ENCODE assay signal across 9 mouse cellular contexts in genomic region chr11:76180146-76180540, GRCm38 (mm10). TPM values are rescaled to one million over a fixed set of nuclear protein-coding genes. Genes with fewer than 3 reads are reported as not detected.
DNase-seq lines count a peak whose midpoint lies in the region; ATAC-seq and TF ChIP-seq lines count a peak whose summit lies in the region.
"Had no signal": no experiment of that assay in that cellular context is flagged by ENCODE, and none has a peak within 500 bp of the region (broad histone marks: within the 10 kb centered on the region; RNA-seq: fewer than 3 reads in every experiment).

No protein-coding gene starts in this region.

- peaks cover 42% of the 10 kb centered on the region for H3K79me2 ChIP-seq in C2C12 (ENCODE audit: control insufficient read depth, insufficient read depth)

- peaks cover 21% of the 10 kb centered on the region for H3K4me1 ChIP-seq in erythroblast, embryonic 14.5 days (ENCODE audit: control insufficient read depth)
- H3K4me1 ChIP-seq in forebrain, embryonic 15.5 days: peaks cover 15% of the 10 kb centered on the region
- peaks cover 15% of the 10 kb centered on the region for H3K4me1 ChIP-seq in liver, embryonic 15.5 days (replicated peaks)

- TF ChIP-seq CTCF in C2C12 (IDR thresholded peaks at IDR 0.05; ENCODE audit: control insufficient read depth, insufficient read depth, insufficient read length): no peak

- WGBS in forebrain, embryonic 15.5 days: 17% methylated on average over 7 of the region's 7 CpGs
- WGBS in liver, embryonic 15.5 days (ENCODE audit: insufficient replicate concordance): 11% methylated on average over 7 of the region's 7 CpGs

- peak overlapping the region; percentile 97 for H3K4me3 ChIP-seq in erythroblast, embryonic 14.5 days (replicated peaks)
- H3K4me3 ChIP-seq in C2C12 (ENCODE audit: insufficient read depth, poor library complexity, severe bottlenecking): peak overlapping the region; percentile 95
- peak overlapping the region; percentile 90 for H3K4me3 ChIP-seq in forebrain, embryonic 15.5 days
- peak overlapping the region; percentile 81 for H3K4me3 ChIP-seq in liver, embryonic 15.5 days (replicated peaks)

- H3K9ac ChIP-seq in forebrain, embryonic 15.5 days (replicated peaks): peak overlapping the region; percentile 89
- H3K9ac ChIP-seq in liver, embryonic 15.5 days: peak overlapping the region; percentile 85

- ATAC-seq in erythroblast, adult 5-6 weeks (replicated peaks; ENCODE audit: low FRiP score, poor library complexity, severe bottlenecking): no peak
- no peak for ATAC-seq in forebrain, embryonic 15.5 days (replicated peaks)
- ATAC-seq in liver, embryonic 15.5 days (ENCODE audit: insufficient read depth): no peak
- no peak for ATAC-seq in monocyte, adult 5-6 weeks (replicated peaks; ENCODE audit: insufficient number of reproducible peaks, low FRiP score, low TSS enrichment, poor library complexity, severe bottlenecking)

- H3K27ac ChIP-seq in forebrain, embryonic 15.5 days (replicated peaks): peak overlapping the region; percentile 79; the same call in 1 of the 2 replicates
- H3K27ac ChIP-seq in liver, embryonic 15.5 days (replicated peaks): peak overlapping the region; percentile 73; the same call in 1 of the 2 replicates

- no peaks in the 10 kb centered on the region for H3K27me3 ChIP-seq in erythroblast, embryonic 14.5 days (ENCODE audit: control insufficient read depth)
- H3K27me3 ChIP-seq in C2C12 (ENCODE audit: control insufficient read depth, insufficient read depth, insufficient read length): no peaks in the 10 kb centered on the region
- no peaks in the 10 kb centered on the region for H3K27me3 ChIP-seq in forebrain, embryonic 15.5 days
- no peaks in the 10 kb centered on the region for H3K27me3 ChIP-seq in liver, embryonic 15.5 days

- H3K4me2 ChIP-seq in forebrain, embryonic 15.5 days (replicated peaks): peak overlapping the region; percentile 79
- H3K4me2 ChIP-seq in liver, embryonic 15.5 days: peak overlapping the region; percentile 88

- H3K9me3 ChIP-seq in erythroblast, embryonic 14.5 days (ENCODE audit: control insufficient read depth, low read length): no peaks in the 10 kb centered on the region
- no peaks in the 10 kb centered on the region for H3K9me3 ChIP-seq in forebrain, embryonic 15.5 days
- H3K9me3 ChIP-seq in liver, embryonic 15.5 days (replicated peaks): no peaks in the 10 kb centered on the region

- H3ac ChIP-seq in C2C12 (ENCODE audit: control insufficient read depth, insufficient read length, low read depth): peak overlapping the region; percentile 81

- DNase-seq in cerebellum, adult 8-10 months: no peak
- DNase-seq in left cerebral cortex, adult 8-10 months (ENCODE audit: low spot score in 2 of 2): no peak

- peaks cover 16% of the 10 kb centered on the region for H3K36me3 ChIP-seq in erythroblast, embryonic 14.5 days (ENCODE audit: control insufficient read depth)
- H3K36me3 ChIP-seq in C2C12 (ENCODE audit: control insufficient read depth, insufficient read depth): no peaks in the 10 kb centered on the region
- peaks cover 5% of the 10 kb centered on the region; the same call in 1 of the 2 replicates for H3K36me3 ChIP-seq in forebrain, embryonic 15.5 days
- peaks cover 14% of the 10 kb centered on the region; the same call in 1 of the 2 replicates for H3K36me3 ChIP-seq in liver, embryonic 15.5 days (replicated peaks)

- peaks cover 8% of the 10 kb centered on the region for H3K79me3 ChIP-seq in C2C12 (ENCODE audit: low read depth)

TF ChIP-seq in C2C12, 6 proteins besides CTCF, POLR2A, EP300 and RAD21:
- TF ChIP-seq CEBPB (IDR thresholded peaks at IDR 0.05; ENCODE audit: low read depth): no peak
- TF ChIP-seq MYOG (IDR thresholded peaks at IDR 0.05; ENCODE audit: control insufficient read depth, extremely low read depth, insufficient read length): no peak
- TF ChIP-seq USF1 (IDR thresholded peaks at IDR 0.05; ENCODE audit: low read depth): no peak

RNA-seq across cellular contexts. Expression of gene Fam57a, which starts 0.7 kb away (rescaled TPM):
- polyA plus RNA-seq in erythroblast, embryonic 14.5 days (2012): not detected in 2 replicates
- total RNA-seq in erythroblast, adult 5-6 weeks (2015; ENCODE audit: low replicate concordance): 1.5 and 3.6 TPM in 2 replicates
- total RNA-seq in erythroblast, adult 5-6 weeks (2017; ENCODE audit: low replicate concordance): 0.17 and 3.5 TPM in 2 replicates
- 21.4 TPM for polyA plus RNA-seq in C2C12 (2012; fragmentation: generic; extraction: Trizol)
- 20.2 TPM in 2 replicates for polyA plus RNA-seq in forebrain, embryonic 15.5 days (2015; fragmentation: Nextera tagmentation; extraction: Ambion mirVana)
- 3.7 and 4.2 TPM in 2 replicates for polyA plus RNA-seq in liver, embryonic 15.5 days (2015; fragmentation: Nextera tagmentation; extraction: Ambion mirVana)
- 0.85 to 1.8 TPM (median 1.4 TPM) in 3 replicates for total RNA-seq in monocyte, adult 5-6 weeks (2017)
- 10 to 100 TPM; 16.1 to 18.7 (median 17.7) TPM for total RNA-seq in left cerebral cortex, adult 8-10 months (2022)

RNA-seq across cellular contexts. Expression of gene Vps53, which starts 0.7 kb away (rescaled TPM):
- polyA plus RNA-seq in erythroblast, embryonic 14.5 days (2012): 1.0 and 1.8 TPM in 2 replicates
- 9.4 and 14.6 TPM in 2 replicates for total RNA-seq in erythroblast, adult 5-6 weeks (2015; ENCODE audit: low replicate concordance)
- total RNA-seq in erythroblast, adult 5-6 weeks (2017; ENCODE audit: low replicate concordance): 13.0 and 13.1 TPM in 2 replicates
- polyA plus RNA-seq in C2C12 (2012; fragmentation: generic; extraction: Trizol): 29.2 TPM
- 66.6 and 67.6 TPM in 2 replicates for polyA plus RNA-seq in forebrain, embryonic 15.5 days (2015; fragmentation: Nextera tagmentation; extraction: Ambion mirVana)
- 13.5 and 14.4 TPM in 2 replicates for polyA plus RNA-seq in liver, embryonic 15.5 days (2015; fragmentation: Nextera tagmentation; extraction: Ambion mirVana)
- 39.4 to 43.8 TPM (median 41.9 TPM) in 3 replicates for total RNA-seq in monocyte, adult 5-6 weeks (2017)
- 10 to 100 TPM; 77.7 to 96.2 (median 86.1) TPM for total RNA-seq in left cerebral cortex, adult 8-10 months (2022)

RNA-seq across cellular contexts. Expression of gene Dbil5, which starts 37.3 kb away (rescaled TPM):
- polyA plus RNA-seq in erythroblast, embryonic 14.5 days (2012): not detected in 2 replicates
- total RNA-seq in erythroblast, adult 5-6 weeks (2015; ENCODE audit: low replicate concordance): not detected in 2 replicates
- total RNA-seq in erythroblast, adult 5-6 weeks (2017; ENCODE audit: low replicate concordance): not detected in 2 replicates
- 0.46 TPM for polyA plus RNA-seq in C2C12 (2012; fragmentation: generic; extraction: Trizol)
- polyA plus RNA-seq in forebrain, embryonic 15.5 days (2015; fragmentation: Nextera tagmentation; extraction: Ambion mirVana): not detected in 2 replicates
- polyA plus RNA-seq in liver, embryonic 15.5 days (2015; fragmentation: Nextera tagmentation; extraction: Ambion mirVana): 0.36 and 0.59 TPM in 2 replicates
- 0.97 TPM in 1 of 3 replicates, not detected in the others for total RNA-seq in monocyte, adult 5-6 weeks (2017)
- 1 to 10 TPM in 2 of 4 experiments, under 1 TPM in 2; 0.70 to 1.3 (median 1.1) TPM for total RNA-seq in left cerebral cortex, adult 8-10 months (2022)
- total RNA-seq: common myeloid progenitor, adult 5-6 weeks had no signal

RNA-seq across cellular contexts. Expression of gene Gemin4, which starts 37.3 kb away (rescaled TPM):
- 0.04 and 0.07 TPM in 2 replicates for polyA plus RNA-seq in erythroblast, embryonic 14.5 days (2012)
- total RNA-seq in erythroblast, adult 5-6 weeks (2015; ENCODE audit: low replicate concordance): 2.9 TPM in 1 of 2 replicates, not detected in the other
- 0.42 TPM in 1 of 2 replicates, not detected in the other for total RNA-seq in erythroblast, adult 5-6 weeks (2017; ENCODE audit: low replicate concordance)
- 19.4 TPM for polyA plus RNA-seq in C2C12 (2012; fragmentation: generic; extraction: Trizol)
- 18.1 and 18.7 TPM in 2 replicates for polyA plus RNA-seq in forebrain, embryonic 15.5 days (2015; fragmentation: Nextera tagmentation; extraction: Ambion mirVana)
- 12.7 and 13.2 TPM in 2 replicates for polyA plus RNA-seq in liver, embryonic 15.5 days (2015; fragmentation: Nextera tagmentation; extraction: Ambion mirVana)
- total RNA-seq in monocyte, adult 5-6 weeks (2017): 2.3 to 4.5 TPM in 2 of 3 replicates, not detected in the other
- 10 to 100 TPM in 1 of 4 experiments, 1 to 10 TPM in 3; 6.9 to 10.6 (median 9.2) TPM for total RNA-seq in left cerebral cortex, adult 8-10 months (2022)
